Mouse (Mus musculus) C2C12 (cell line): ENCODE data around the gene Grip1.

Source experiments
- CEBPB ChIP-seq: IDR thresholded peaks from one replicate; pipeline ENCODE4 v1.6.1; 2011; ENCODE audit warnings: low read depth, mild to moderate bottlenecking, control low read depth, moderate library complexity
- CTCF ChIP-seq: IDR thresholded peaks from one replicate; pipeline ENCODE4 v1.5.1; 2011; ENCODE audit not compliant: control insufficient read depth, insufficient read depth, insufficient read length
- MAX ChIP-seq: IDR thresholded peaks from one replicate; pipeline ENCODE4 v1.6.1; 2011; ENCODE audit warnings: mild to moderate bottlenecking, control low read depth
- MYOD1 ChIP-seq: IDR thresholded peaks from one replicate; pipeline ENCODE4 v1.6.1; 2011; ENCODE audit warnings: low read depth; ENCODE audit not compliant: control insufficient read depth, insufficient read length
- USF1 ChIP-seq: IDR thresholded peaks from one replicate; pipeline ENCODE4 v1.6.1; 2011; ENCODE audit warnings: low read depth, mild to moderate bottlenecking, control low read depth, moderate library complexity

- TF ChIP-seq CTCF (no peak), USF1 (no peak), MAX (no peak), MYOD1 (no peak), CEBPB (no peak)
These were observed 289.1 kb downstream of the Grip1 start for GRCm38 (mm10) chr10:119742722-119743121.
